Mouse (Mus musculus) forebrain, embryonic 14.5 days (tissue): Measurements from ENCODE around the gene Lsm10. TPM values are rescaled to one million over a fixed set of nuclear protein-coding genes. Genes with fewer than 3 reads are reported as not detected.

Source experiments
- ATAC-seq: fragments of 200-750 bp; cut with Nextera tagmentation; 2 replicates; pipeline ENCODE4 v1.8.0; 2017; ENCODE audit warnings: mild to moderate bottlenecking, moderate library complexity
- DNase-seq: peaks from one replicate; pipeline ENCODE4 v3.0.0-alpha.2; 2015; ENCODE audit warnings: low spot score
- H3K27ac ChIP-seq: fragments of 300-500 bp; sonication (generic); 2 replicates; pipeline ENCODE4 v1.5.1; 2014; ENCODE audit warnings: low read depth, mild to moderate bottlenecking, control low read depth, low read length, moderate library complexity
- H3K27me3 ChIP-seq: fragments of 300-500 bp; sonication (generic); replicated peaks from 2 replicates; pipeline ENCODE4 v1.6.1; 2014; ENCODE audit warnings: low read length, control low read depth, mixed read lengths; ENCODE audit not compliant: control insufficient read depth, insufficient read depth
- H3K36me3 ChIP-seq: fragments of 300-500 bp; sonication (generic); 2 replicates; pipeline ENCODE4 v1.6.1; 2014; ENCODE audit warnings: low read length, control low read depth; ENCODE audit not compliant: control insufficient read depth, insufficient read depth
- H3K4me1 ChIP-seq: fragments of 300-500 bp; sonication (generic); 2 replicates; pipeline ENCODE4 v1.6.1; 2014; ENCODE audit warnings: antibody characterized with exemption, low read length, control low read depth; ENCODE audit not compliant: control insufficient read depth, insufficient read depth
- H3K4me2 ChIP-seq: fragments of 300-500 bp; sonication (generic); 2 replicates; pipeline ENCODE4 v1.6.1; 2014; ENCODE audit warnings: mild to moderate bottlenecking, control low read depth, low read length
- H3K4me3 ChIP-seq: fragments of 300-500 bp; sonication (generic); 2 replicates; pipeline ENCODE4 v1.5.1; 2014; ENCODE audit warnings: low read depth, low read length, control low read depth
- H3K9ac ChIP-seq: fragments of 300-500 bp; sonication (generic); 2 replicates; pipeline ENCODE4 v1.6.1; 2014; ENCODE audit warnings: mild to moderate bottlenecking, low read length, control low read depth, moderate library complexity
- H3K9me3 ChIP-seq: fragments of 300-500 bp; sonication (generic); replicated peaks from 2 replicates; pipeline ENCODE4 v1.6.1; 2016; ENCODE audit warnings: low read length, control low read depth, mixed read lengths; ENCODE audit not compliant: control insufficient read depth
- WGBS: fragments of 180-500 bp; shearing (Covaris S2); extraction: QIAGEN DNeasy Blood & Tissue Kit; methylation state at CpG from one replicate; pipeline ENCODE4 v1.1.7; 2014; 5-methylcytosine and 5-hydroxymethylcytosine counted together
- polyA plus RNA-seq: library from polyadenylated mRNA; unstranded; fragments of >200 nt; fragmentation: Nextera tagmentation; extraction: Ambion mirVana; gene quantifications from 2 replicates; pipeline ENCODE4 v1.2.1, GENCODE M21; 2014

Gene Lsm10
- polyA plus RNA-seq, 1 experiment from 2014 or later = 76.6 TPM

DNA sequence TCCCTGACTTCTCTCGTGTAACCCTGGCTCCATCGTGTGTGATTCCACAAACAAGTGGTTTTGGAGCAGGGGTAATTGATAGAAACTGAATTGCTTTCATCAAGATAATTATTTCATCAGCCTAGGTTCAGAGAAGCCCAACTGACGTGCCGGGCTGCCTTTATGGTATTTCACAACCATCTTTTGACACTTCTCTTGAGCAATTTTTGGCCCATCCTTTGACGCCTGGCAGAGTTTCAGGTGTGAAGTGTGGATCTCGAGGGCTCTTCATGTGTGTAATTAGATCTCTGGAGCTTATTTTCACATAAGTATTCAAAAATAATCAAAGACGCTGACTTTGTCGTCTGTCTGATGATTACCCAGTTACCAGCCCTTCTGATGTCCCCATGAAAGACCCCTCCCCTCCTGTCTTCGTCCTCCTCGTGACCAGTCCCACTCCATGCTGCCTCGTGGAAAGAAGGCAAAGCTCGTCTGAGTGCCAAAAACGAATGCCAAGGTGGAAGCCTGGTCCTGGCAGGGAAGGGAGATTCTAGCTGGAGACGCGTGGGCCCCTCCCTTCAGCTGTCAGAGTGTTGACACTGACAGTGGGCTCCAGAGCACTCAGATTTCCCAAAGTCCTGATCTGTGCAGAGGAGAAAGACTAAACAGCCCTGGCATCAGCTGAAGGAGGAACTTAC, 28.9 kb upstream of the Lsm10 start:
- ATAC-seq = peak; percentile 62; the same call in 1 of the 2 replicates
- Histone ChIP-seq H3K9ac (no peak overlapping the region), H3K4me2 (0 out of 2 replicates have a peak overlapping the region, but pooled peaks have one; percentile 9), H3K27ac (peak overlapping the region; percentile 48), H3K4me3 (no peak overlapping the region), H3K9me3 (no peaks in the 10 kb centered on the region), H3K27me3 (no peaks in the 10 kb centered on the region), H3K36me3 (no peaks in the 10 kb centered on the region), H3K4me1 (no peaks in the 10 kb centered on the region)
- WGBS = 59% methylated on average over 15 of the region's 15 CpGs
- DNase-seq = peak; percentile 71

DNA sequence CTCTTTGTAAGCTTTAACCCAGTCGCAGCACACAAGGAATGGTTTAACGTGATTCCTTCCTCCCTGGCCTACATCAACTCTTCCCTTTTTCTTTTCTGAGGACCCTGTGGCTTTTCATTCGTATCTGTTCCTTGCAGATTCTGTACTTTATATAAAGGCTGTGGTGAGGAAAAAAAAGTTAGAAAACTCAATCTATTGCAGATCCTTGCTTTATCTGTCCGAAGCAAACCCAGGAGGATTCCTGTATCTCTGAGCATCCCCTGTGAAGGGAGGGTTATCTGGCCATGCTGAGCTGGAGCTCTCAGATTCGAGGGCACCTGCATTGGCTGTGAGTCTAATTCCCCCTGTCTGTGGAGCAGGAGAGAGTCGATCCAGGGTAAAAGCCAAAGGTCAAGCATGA, 27.6 kb upstream of the Lsm10 start:
- H3K9me3 ChIP-seq = no peaks in the 10 kb centered on the region
- H3K4me1 ChIP-seq = no peaks in the 10 kb centered on the region
- no peaks in the 10 kb centered on the region for H3K27me3 ChIP-seq
- no peak overlapping the region for H3K9ac ChIP-seq
- no peaks in the 10 kb centered on the region for H3K36me3 ChIP-seq
- H3K27ac ChIP-seq = no peak overlapping the region
- DNase-seq (no peak), ATAC-seq (no peak)
- 89% methylated on average over 6 of the region's 6 CpGs for WGBS
- no peak overlapping the region for H3K4me2 ChIP-seq
- no peak overlapping the region for H3K4me3 ChIP-seq

DNA sequence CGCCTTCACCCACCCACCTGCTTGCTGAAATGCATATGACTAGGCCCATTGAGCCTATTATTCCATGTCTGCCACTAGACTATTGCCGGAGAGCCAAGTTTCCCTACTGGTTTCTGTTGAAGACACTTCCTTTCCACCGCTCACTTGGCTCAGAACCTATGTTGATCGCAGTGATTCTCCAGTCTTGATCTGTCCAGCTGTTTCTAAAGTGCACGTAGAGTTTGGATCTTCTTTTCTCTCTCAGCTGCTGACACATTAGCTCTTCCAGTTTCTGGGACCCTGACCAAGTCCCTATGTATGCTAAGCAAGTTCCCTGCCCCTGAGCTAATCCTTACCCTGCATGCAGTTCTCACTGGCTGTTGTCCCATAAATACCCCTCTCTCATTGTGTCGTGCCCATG, 18.6 kb upstream of the Lsm10 start:
- 81% methylated on average over 6 of the region's 6 CpGs for WGBS
- no peak for DNase-seq
- no peak for ATAC-seq

DNA sequence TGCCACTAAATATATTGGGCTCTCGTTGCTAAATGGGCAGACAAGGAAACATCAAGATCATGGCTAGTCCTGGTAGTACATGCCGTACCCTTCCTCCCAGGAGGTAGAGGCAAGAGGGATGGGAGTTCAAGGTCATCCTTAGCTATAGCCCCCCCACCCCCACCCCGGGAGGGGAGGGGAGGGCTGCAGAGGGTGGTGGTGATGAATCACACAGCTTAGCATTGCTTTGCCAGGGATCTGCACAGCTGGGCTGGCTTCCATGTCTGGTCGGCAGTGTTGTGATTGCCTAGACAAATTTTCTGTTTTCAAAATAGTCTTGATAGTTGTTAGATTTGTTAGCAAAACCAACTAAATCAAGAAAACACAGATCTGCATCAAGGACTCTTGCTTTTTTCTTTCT, 17.2 kb upstream of the Lsm10 start:
- Histone ChIP-seq H3K4me2 (no peak overlapping the region), H3K27ac (no peak overlapping the region), H3K4me1 (no peaks in the 10 kb centered on the region), H3K9ac (no peak overlapping the region), H3K4me3 (no peak overlapping the region), H3K9me3 (no peaks in the 10 kb centered on the region), H3K27me3 (no peaks in the 10 kb centered on the region), H3K36me3 (peaks cover 30% of the 10 kb centered on the region; the same call in 1 of the 2 replicates)
- DNase-seq (no peak), ATAC-seq (no peak)
- WGBS = 91% methylated on average over 4 of the region's 4 CpGs

More for the DNA sequence above, 18.6 kb upstream of the Lsm10 start:
- no peaks in the 10 kb centered on the region for H3K9me3 ChIP-seq
- H3K9ac ChIP-seq = no peak overlapping the region
- H3K4me1 ChIP-seq = no peaks in the 10 kb centered on the region
- no peak overlapping the region for H3K4me3 ChIP-seq
- peaks cover 17% of the 10 kb centered on the region; the same call in 1 of the 2 replicates for H3K36me3 ChIP-seq
- no peak overlapping the region for H3K27ac ChIP-seq
- no peak overlapping the region for H3K4me2 ChIP-seq
- H3K27me3 ChIP-seq = no peaks in the 10 kb centered on the region

DNA sequence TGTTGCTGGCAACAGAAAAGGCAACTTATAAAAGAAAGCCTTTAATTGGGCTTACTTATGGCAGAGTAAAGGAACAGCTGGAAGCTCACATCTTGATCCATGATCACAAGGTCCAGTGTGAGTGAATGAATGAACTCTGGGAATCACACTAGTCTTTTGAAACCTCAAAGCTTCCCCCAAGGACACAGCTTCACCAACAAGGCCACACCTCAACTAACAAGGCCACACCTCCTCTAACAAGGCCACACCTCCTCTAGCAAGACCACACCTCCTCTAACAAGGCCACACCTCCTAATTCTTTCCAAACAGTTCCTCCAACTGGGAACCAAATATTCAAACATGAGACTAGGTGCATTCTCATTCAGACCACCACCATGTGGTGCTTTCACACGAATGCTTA, 14.8 kb upstream of the Lsm10 start:
- Histone ChIP-seq H3K36me3 (peaks cover 25% of the 10 kb centered on the region; the same call in 1 of the 2 replicates), H3K4me3 (no peak overlapping the region), H3K9me3 (no peaks in the 10 kb centered on the region), H3K27me3 (no peaks in the 10 kb centered on the region), H3K27ac (no peak overlapping the region), H3K4me1 (no peaks in the 10 kb centered on the region), H3K4me2 (no peak overlapping the region), H3K9ac (no peak overlapping the region)
- 97% methylated on average over 1 of the region's 1 CpGs for whole genome bisulfite sequencing
- ATAC-seq = no peak
- no peak for DNase-seq

DNA sequence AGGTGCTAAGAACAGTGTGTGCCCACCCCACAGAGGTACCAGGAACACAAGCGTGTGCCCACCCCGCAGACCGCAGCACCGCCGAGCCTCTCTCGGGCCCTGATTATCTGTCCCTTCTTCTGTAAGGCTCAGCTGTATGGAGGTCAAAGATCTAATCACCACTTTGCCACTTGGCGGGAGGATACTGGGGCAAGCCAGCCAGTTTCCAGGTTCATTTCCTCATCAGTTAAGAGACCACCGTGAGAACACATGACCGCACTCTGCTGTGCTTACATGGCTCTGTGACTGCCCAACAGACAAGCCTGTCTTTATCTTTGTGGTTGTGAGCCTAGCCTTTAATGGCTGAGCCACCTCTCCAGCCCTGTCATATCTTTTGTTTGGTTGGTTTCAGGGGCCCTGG, 13.4 kb upstream of the Lsm10 start:
- H3K9me3 ChIP-seq = no peaks in the 10 kb centered on the region
- no peak overlapping the region for H3K4me2 ChIP-seq
- no peak for DNase-seq
- no peaks in the 10 kb centered on the region for H3K27me3 ChIP-seq
- peaks cover 27% of the 10 kb centered on the region; the same call in 1 of the 2 replicates for H3K36me3 ChIP-seq
- no peaks in the 10 kb centered on the region for H3K4me1 ChIP-seq
- no peak overlapping the region for H3K27ac ChIP-seq
- no peak overlapping the region for H3K9ac ChIP-seq
- 95% methylated on average over 9 of the region's 9 CpGs for WGBS
- ATAC-seq = no peak
- no peak overlapping the region for H3K4me3 ChIP-seq

DNA sequence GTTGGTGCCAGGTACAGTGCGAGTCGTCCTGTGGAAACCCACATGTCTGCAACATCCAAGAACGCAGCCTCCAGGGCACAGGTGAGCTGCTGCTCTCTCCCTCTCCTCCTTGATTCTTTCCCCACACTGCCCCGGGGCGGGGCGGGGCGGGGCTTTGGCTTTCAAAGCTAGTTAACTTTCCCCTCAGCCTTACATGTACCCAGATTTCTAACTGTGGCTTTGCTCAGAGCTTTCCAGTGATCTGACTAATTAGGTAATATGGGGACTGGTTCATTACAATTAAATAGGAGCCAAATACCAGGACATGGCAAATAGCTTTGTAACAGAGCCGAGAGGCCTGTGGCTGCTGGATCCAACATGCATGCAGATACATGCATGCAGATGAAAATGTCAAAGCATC, 12.0 kb upstream of the Lsm10 start:
- Histone ChIP-seq H3K4me1 (no peaks in the 10 kb centered on the region), H3K36me3 (peaks cover 34% of the 10 kb centered on the region; the same call in 1 of the 2 replicates), H3K9me3 (no peaks in the 10 kb centered on the region), H3K4me2 (no peak overlapping the region), H3K27me3 (no peaks in the 10 kb centered on the region), H3K4me3 (no peak overlapping the region), H3K9ac (no peak overlapping the region), H3K27ac (no peak overlapping the region)
- DNase-seq = no peak
- WGBS = 73% methylated on average over 8 of the region's 8 CpGs
- ATAC-seq = no peak

DNA sequence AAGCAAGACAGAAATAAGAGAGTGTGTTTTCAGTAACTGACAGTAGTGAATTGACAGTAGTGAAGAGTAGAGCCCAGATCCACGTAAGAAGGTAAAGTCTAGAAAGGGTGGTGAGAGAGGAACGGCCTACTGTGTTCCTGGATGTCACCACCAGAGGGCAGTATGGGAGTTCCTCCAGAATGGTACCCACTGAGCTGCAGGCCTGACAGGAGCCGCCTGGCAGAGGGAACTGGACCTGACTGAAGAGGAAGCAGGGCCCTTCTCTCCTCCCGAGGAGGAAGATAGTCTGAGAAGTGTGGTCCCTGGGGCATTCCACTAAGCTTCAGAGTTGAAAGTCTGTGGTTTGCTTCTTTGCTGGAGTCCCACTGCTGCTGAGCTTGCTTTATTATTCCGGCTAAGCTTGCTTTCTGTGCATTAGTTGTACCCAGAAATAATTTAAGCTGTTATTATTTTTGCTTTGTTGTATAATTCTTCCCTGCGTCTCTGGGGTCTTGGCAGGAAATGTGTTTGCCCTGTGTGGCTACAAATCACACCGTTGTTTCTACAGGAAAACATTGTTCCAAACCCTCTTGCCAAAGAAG, 10.3 kb upstream of the Lsm10 start:
- DNase-seq (peak; percentile 91), ATAC-seq (peak; percentile 84)
- WGBS = 35% methylated on average over 7 of the region's 7 CpGs
- Histone ChIP-seq H3K4me3 (no peak overlapping the region), H3K4me1 (no peaks in the 10 kb centered on the region), H3K9me3 (no peaks in the 10 kb centered on the region), H3K27ac (no peak overlapping the region), H3K36me3 (peaks cover 34% of the 10 kb centered on the region; the same call in 1 of the 2 replicates), H3K9ac (no peak overlapping the region), H3K27me3 (no peaks in the 10 kb centered on the region), H3K4me2 (no peak overlapping the region)
